Mouse (Mus musculus): ENCODE data around the gene Rgs6. TPM values are rescaled to one million over a fixed set of nuclear protein-coding genes. Genes with fewer than 3 reads are reported as not detected.

The Rgs6 gene
- total RNA-seq (2015) (not detected in 2 replicates), total RNA-seq (2017) (not detected in 2 replicates)

DNA sequence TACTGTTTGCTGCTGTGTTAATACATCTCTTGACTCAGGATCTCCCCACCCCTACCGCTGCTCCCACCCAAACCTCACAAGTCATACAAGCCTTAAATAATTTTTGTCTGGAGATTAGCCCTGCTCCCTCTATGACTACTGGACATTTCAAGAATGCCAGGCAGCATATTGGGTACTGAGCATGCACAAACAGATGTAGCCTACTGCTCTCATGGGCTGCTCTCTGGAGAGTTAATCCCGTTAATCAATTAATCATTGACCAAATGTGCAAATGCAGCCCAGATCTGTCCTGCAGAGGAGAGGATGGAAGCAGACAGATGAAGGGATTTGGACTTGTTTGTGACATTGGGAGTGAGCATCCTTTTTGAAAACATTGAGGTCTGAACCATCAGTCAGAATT is at the start of gene Rgs6:
Rgs6 (plus strand) TSS at position 276 of the 400 bp plus-strand sequence.
- ATAC-seq (ENCODE audit: poor library complexity, severe bottlenecking): no peak

DNA sequence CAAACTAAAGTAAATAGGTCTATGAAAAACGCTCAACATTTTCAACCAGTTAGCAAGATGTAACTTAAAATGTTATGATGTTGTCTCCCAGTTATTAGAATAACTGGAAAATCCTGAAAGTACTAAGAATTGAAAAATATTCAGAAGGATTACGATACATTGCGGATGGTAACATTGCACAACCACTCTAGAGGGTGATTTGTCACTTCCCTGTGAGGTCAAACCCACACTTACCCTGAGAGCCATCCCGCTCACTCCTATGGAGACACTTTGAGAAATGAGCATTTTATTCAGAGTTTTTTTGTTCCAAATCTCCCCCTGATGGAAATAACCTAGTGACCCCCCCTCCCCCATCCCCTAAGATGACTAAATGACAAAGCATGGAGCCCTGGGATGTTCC is 41.0 kb upstream of the Rgs6 start:
- ATAC-seq (ENCODE audit: poor library complexity, severe bottlenecking): peak; percentile 72

DNA sequence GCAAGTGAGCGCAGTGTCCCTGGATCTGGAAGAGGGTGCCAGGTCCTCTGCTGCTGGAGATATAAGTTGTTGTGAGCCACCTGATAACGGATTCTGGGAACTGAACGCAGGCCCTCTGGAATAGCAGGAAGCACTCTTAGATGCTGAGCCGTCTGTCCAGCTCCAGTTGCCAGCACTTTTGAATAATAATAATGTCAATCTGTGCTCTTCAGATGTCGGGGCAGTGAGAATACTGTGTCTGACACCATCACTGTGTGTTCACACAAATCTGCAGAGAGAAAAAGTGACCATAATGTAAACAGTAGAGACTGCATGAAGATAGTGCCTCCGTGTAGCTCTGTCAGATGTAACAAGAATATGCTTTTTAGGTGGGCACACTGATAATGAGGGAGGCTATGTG is 38.9 kb upstream of the Rgs6 start:
- no peak for ATAC-seq (ENCODE audit: poor library complexity, severe bottlenecking)

DNA sequence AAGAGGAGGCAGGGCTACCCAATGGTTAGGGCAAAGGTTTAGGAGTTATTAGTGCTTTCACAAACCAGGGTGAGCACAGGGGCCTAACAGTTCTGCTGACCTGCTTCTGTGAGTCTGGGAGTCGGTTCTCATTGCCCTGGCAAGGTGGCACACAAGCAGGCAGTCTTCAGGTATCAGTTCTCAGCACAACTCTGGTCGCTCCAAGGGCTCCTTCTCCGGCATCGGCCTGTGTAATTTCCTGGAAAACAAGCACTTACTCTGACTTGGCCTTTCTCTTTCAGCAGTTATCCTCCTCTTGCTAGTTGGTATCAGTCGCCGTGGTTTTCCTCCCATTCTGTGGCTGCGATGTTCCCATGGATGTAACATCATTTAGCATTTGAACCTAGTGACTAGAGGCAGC is 38.0 kb upstream of the Rgs6 start:
- no peak for ATAC-seq (ENCODE audit: poor library complexity, severe bottlenecking)

DNA sequence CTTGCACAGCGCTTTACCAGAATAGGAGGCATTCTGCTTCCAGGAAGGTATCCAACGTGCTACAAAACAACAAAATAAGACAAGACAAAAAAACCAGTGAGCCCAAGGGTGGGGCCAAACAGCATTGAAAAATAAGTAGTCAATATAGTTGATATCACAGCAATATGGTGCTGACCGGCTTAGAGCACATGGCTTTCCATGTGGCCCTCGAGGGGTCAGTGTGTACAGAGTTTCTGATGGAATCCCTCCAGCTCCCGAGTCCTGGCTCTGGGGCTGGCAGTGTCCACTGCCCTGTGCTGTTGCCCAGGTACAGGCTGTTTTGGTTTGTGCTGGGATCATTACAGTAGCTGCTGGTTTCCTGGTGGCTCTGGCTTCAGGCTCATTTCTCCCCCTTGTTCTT is 35.7 kb upstream of the Rgs6 start:
- ATAC-seq (ENCODE audit: poor library complexity, severe bottlenecking): no peak

DNA sequence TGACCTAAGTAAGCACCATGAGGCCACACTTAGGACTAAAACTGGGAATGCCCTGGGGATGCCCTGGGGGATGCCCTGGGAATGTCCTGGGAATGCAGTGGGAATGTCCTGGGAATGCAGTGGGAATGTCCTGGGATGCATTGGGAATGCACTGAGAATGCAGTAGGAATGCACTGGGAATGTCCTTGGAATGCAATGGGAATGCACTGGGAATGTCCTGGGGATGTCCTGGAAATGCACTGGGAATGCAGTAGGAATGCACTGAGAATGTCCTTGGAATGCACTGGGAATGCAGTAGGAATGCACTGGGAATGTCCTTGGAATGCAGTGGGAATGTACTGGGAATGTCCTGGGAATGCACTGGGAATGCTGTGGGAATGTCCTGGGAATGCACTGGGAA is 25.2 kb upstream of the Rgs6 start:
- no peak for ATAC-seq (ENCODE audit: poor library complexity, severe bottlenecking)

DNA sequence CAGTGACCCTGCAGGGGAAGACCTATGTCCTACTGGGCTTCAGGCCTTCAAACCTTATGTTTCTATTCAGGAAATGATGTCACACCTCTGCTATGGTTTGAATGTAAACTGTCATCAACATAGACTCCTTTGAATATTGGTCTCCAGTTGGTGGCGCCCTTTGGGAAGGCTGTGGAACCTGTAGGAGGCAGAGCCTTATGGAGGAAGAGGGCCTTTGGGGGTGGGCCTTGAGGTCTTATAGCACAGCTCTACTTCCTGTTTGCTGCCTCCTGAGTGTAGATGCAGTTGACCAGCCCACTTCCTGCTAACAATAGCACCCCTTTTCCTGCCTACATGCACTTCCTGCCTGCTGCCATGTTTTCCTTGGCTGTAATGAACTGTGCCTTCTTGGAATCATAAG is 19.7 kb upstream of the Rgs6 start:
- ATAC-seq (ENCODE audit: poor library complexity, severe bottlenecking): no peak

DNA sequence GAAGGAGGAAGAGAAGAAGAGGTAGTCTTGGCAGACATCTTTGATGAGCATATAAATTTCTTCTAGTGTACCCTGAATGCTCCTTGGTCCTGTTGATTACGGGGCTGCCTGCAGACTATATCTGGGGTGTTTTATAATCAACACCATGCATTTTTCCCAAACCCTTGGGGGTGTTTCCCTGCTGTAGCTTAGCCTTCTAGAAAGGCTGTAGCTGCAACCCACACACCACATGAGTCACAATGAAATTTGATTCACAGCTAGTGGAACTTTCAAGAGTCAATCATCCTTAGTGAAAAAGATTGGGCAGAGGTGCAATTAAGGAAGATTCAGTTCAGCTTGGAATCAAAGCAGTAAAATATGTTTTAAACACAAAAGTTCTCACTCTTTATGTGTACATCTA is 15.4 kb upstream of the Rgs6 start:
- ATAC-seq (ENCODE audit: poor library complexity, severe bottlenecking): no peak

DNA sequence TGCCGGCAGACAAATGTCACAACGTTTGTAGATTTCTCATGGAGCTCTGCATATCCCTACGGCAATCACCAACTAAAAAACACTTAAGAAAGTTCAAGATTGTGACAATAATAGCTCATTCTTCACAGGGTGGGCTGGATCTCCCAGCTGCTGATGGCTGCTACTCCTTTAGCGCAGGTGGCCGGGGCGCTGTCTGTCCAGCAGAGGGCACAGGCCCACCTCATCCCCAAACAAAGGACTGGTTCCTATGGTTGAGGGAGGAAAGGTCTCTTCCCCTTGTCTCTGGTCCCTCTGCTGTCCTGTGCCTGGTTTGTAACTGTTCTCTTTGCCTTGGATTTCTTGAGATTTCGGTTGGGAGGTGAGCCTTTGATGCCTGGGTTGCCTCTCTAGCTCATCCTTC is 1.5 kb upstream of the Rgs6 start:
- ATAC-seq (ENCODE audit: poor library complexity, severe bottlenecking): no peak

DNA sequence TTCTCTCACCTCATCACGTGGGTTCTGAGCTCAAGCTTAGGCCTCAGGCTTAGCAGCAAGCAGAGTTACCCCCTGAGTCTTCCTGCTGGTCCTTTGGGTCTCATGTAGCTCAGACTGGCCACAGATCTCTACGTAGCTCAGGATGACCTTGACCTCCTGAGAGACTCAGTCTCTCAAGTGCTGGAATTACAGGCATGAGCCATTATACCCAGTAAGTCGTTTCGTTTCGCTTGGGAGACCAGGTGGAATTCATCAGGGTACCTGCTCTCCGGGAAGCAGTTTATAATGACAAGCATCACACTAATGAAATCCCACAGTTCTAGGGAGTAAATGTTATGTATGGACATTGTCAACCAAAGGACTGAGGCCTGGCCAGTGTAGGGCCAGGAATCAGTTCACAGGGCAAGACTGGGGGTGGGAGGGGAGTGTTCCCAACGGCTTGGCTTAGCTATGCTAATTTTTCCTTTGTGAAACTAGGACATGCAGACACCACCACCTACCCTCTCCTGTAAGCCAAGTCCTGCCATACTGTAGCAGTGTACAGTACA is 670 bp upstream of the Rgs6 start:
- no peak for ATAC-seq (ENCODE audit: poor library complexity, severe bottlenecking)

DNA sequence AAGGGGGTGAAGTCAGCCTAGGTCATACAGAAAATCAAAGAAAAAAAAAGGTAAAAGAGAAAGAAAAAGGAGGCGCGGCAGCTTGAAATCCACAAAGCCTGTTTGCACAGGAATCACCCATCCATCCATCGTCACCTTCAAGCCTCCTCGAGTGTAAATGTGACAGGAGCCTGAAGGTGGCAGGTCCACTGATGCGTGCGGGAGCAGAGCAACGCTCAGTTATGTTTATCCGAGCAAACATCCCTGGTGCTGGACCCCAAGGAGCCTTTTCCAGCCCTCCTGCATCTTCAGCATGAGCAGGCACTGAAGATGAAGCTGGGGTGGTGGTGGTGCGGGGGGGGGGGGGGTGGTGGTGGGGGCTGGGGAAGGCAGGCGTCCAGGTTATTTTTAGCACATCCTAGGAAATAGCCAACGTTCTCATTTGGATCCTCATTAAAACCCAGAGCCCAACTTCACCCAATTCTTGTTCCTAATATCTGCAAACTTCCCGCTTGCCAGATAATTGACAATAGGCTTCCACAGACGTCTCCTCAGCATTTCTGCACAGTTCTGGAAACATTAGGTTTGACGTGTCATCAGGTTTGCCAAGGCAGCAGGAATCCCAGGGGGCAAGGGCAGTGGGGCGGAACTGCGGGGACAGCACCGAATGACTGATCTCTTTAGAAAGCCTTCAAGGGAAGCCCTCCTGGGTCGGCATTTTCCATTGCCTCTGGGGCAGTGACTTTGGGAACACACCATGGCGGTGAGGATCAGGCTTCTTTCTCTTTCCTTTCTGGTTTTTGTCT is 946 bp downstream of the Rgs6 start:
- ATAC-seq (ENCODE audit: poor library complexity, severe bottlenecking): no peak

DNA sequence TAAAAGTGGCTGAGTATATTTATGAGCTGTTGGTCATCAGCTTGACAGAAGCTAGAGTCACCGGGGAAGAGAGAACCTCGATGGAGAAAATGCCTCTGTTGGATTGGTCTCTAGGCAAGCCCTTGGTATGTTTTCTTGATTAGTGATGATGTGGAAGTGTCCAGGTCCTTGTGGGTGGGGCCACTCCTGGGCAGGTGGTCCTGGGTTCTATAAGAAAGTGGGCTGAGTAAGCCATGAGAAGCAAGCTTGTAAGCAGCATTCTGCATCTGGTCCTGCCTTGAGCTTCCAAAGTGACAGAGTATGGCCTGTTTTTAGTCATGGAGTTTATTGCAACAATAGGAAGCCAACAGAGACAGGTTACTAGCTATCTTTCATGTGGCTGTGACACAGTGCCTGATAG is 10.9 kb downstream of the Rgs6 start:
- no peak for ATAC-seq (ENCODE audit: poor library complexity, severe bottlenecking)

DNA sequence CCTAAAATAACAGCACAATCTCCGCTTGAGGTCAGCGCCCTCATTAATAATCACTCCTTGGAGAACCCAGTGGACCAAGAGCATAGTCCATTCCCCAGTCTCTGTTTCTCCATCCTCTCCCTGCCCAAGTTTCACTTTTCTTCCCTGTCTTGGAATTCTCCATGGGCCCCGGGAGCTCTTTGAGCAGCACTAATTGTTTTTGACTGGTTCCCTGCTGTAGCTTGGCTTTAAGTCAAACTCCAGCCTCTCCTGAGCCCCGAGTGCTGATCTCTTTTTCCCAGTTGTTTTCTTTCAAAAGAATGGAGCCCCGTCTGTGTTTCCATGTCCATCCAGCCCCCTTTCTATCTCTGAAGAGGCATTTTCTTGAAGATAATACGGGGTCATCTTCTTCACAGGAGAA is 12.3 kb downstream of the Rgs6 start:
- ATAC-seq (ENCODE audit: poor library complexity, severe bottlenecking): no peak

DNA sequence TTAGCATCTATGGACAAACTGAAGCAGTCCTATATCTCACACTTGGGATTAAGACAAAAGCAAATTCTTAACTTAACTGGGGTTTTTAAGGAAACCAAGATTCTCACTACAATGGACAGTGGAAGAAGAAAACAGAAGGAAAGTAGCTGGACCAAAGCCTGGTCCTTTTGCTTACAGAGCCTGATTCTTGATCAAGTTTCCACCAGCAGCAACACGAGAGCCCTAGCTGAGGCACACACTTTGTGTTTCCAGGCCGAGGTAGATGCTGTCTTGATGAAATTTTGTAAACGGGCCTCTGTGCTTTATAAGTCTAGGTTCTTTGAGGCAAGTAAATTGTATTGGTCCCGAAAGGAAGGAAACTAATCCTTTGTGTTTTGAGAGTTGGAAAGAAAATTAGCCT is 14.7 kb downstream of the Rgs6 start:
- no peak for ATAC-seq (ENCODE audit: poor library complexity, severe bottlenecking)

DNA sequence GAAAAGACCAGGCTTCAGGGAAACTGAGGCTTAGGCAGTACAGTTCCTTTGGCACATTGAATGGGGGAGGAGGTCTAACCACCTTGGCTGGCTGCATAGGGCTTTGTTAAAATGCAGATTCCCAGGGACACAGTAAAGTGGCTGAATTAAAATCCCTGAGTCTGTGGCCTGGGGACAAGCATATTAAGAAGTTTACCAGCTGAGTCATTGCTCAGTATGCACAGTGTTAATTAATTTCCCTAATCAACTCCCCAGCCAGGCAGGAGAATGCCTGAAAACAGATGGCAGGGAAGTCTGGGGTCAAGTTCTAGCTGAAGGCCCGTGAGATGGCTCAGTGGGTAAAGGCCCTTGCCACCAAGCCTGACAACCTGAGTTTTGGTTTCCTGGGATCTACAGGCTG is 15.2 kb downstream of the Rgs6 start:
- ATAC-seq (ENCODE audit: poor library complexity, severe bottlenecking): no peak

DNA sequence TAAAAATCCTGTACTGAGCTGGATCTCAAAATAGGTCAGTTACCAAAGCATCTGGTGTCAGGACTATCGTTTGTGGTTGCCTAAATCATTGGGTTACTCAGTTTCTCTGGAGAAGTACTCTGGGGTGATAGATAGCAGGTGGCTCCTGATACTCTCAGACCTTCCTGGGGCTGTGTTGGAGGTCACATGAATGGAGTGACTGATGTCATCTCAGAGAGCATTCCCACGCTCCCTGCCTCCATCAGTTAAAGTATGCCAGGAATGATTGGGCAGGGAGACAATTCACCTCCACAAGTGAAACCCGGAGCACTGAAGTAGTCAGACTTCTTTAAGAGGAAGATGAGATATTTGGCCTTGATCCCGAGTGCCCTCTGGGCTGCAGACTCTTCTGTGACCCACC is 15.9 kb downstream of the Rgs6 start:
- ATAC-seq (ENCODE audit: poor library complexity, severe bottlenecking): no peak

DNA sequence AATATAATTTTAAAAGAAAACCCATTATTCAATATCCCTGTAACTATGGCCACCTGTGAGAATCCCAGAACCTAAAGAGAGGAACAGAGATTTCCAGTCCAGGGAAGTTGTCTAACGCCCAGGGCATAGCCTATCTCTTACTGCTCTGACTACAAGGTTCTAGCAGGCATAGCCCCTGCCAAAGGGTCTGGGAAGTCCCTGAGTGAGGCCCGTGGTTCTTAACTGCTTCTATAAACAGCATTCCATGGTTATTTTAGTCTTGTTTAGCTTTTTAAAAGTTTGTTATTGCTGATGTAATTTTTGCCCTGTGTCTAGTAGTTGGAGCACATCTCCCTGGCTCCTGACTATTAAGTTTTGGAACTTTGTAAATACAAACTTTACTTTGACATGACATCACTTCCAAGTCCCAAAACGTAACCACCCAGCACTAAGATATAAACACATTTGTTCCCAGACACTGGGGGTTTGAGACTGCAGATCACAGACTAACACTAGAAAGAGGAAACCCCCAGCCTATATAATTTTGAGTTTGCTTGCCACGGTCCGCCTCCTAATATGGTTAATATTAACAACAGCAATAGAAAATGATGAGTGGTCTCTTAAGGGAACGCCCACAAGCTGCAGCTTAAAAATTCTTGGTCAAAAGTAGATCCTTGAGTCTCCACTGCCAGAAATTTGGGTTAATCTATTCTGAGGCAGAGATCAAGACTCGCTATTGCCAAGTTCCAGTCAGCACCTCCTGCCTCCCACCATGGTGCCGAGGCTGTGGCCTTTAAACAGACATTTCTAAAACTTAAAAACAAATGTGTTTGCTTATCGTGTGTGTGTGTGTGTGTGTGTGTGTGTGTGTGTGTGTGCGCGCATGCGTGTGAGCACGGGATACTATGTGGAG is 24.9 kb downstream of the Rgs6 start:
- ATAC-seq (ENCODE audit: poor library complexity, severe bottlenecking): no peak

DNA sequence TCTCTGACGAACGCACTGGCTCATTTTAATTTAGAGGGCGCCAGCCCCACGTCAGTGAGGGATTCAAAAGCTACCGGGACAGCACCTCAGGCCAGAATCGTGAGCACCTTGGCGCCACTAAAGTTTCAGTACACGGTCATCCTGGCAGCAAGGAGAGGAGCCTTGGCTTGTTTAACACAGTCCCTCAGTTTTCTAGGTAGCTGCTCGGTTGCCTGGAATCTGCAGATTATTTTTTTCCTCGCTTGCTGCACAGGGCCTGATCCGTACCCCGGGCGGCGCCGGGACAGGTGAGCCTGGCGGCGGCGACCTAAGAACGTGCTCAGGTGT is 28.4 kb downstream of the Rgs6 start:
- no peak for ATAC-seq (ENCODE audit: poor library complexity, severe bottlenecking)

DNA sequence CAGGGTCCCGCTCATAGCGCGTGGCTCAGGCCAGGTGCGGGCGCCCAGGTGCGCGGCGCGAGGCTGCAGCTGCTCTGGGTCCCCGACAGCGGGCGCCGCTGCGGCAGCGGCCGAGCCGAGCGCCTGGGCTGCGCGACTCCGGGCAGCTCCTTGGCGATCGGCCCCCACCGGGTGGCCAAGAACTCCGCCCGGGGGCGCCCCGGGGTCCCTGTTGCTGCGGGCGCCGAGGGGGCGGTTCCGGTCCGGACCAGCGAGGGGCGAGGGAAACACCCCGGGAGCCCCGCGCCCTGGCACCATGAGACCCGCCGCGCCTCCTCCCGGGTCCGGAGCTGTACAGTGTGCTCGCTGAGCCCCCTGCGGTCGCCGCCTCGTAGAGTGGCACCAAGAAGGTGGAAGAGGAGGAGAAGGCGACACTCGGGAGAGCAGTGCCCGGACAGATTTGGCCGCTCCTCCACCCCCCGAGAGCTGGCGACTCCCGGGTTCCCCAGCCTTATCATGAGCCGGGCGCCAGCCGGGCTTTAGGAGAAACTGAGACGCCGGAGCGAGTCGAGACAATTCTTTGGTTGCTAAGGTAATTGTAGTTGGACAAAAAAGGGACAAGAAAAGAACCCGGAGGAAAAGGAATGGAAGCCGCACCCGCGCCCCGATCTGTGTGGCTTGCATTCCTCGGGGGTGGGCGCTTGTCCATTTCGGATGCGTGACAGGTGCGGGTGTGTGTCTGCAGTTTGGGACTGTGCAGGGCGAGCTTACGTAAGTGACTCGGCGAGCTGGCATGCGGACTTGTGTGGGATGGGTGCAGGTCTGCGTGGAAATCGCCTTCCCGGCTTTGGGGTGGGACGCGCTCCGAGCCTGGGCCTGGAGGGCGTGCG is 29.0 kb downstream of the Rgs6 start:
- ATAC-seq (ENCODE audit: poor library complexity, severe bottlenecking): no peak

DNA sequence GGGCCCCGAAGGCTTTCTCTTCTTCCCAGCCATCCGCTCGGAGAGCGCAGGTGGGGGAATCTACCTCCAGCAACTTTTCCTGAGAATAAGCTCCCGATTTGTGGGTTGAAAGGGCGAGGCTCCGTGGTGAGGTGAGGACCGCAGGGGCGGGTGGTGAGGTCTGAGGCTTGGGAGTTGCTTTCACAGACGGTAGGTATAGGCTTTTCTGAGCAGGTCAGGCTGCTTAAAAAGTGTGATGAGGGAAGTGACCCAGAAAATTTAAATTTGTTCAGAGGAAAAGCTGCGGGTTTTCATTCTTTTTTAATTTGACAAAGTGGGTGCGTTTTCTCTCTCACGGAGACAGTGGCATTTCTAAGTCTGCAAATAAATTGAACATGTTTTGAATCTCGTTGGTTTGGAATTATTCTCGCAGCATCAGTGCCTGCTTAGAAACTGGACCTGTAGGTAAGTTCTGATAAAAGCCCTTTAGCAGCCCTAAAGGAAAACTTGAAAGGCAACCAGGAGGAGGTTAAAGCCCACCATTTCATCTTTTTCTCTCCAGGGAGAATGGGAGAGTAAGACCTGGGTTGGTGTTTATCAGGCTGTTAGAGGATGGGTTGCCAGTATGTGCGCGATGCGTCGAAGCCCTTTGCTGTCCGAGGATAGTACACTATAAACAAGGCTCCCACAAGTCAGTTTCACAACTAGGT is 29.7 kb downstream of the Rgs6 start:
- no peak for ATAC-seq (ENCODE audit: poor library complexity, severe bottlenecking)

DNA sequence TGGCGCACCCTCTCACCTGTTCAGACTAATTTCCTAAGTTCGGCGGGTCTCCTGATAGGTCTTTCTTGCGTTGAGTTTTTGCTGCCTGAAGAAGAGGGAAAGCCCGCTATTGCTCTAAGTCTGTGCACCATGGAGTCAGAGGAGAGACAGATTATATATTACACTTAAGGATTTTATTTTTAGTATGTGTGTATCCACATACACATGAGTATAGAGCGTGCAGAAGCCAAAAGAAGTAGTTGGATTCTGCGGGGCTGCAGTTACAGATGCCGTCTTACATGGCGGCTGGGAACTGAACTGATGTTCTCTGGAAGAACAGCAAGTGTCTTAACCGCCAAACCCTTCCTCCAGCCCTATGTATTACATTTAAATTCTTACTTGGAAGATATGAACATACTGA is 52.3 kb downstream of the Rgs6 start:
- ATAC-seq (ENCODE audit: poor library complexity, severe bottlenecking): no peak
